Mouse (Mus musculus) MEL (cell line): ENCODE measurements around the gene Vps26c.

Experiments
- CTCF ChIP-seq, 3 experiments: IDR thresholded peaks in 2 of 3; conservative IDR thresholded peaks in 1 of 3; 2 replicates each; pipeline ENCODE4 v1.5.1; 2011 to 2012; ENCODE audit warnings: low read length in 3 of 3, low read depth in 2 of 3, mild to moderate bottlenecking in 2 of 3, improper control_type of control experiment in 1 of 3, inconsistent platforms in 1 of 3, mixed read lengths in 1 of 3, moderate library complexity in 1 of 3; ENCODE audit not compliant: control insufficient read depth in 1 of 3, insufficient read depth in 1 of 3, poor library complexity in 1 of 3, severe bottlenecking in 1 of 3
- ELF1 ChIP-seq: IDR thresholded peaks from 2 replicates; pipeline ENCODE4 v1.6.1; 2014; ENCODE audit warnings: low read depth, mild to moderate bottlenecking, inconsistent platforms, low read length, improper control_type of control experiment, moderate library complexity
- JUND ChIP-seq: IDR thresholded peaks from 2 replicates; pipeline ENCODE4 v1.6.1; 2011; ENCODE audit warnings: low read depth, mild to moderate bottlenecking, improper control_type of control experiment, low read length
- NRF1 ChIP-seq: IDR thresholded peaks from 2 replicates; pipeline ENCODE4 v1.6.1; 2014; ENCODE audit warnings: low read depth, mild to moderate bottlenecking, inconsistent platforms, low read length, improper control_type of control experiment, moderate library complexity; ENCODE audit not compliant: poor library complexity, insufficient read depth, severe bottlenecking
- USF1 ChIP-seq: IDR thresholded peaks from 2 replicates; pipeline ENCODE4 v1.6.1; 2014; ENCODE audit warnings: low read depth, mild to moderate bottlenecking, inconsistent platforms, low read length, improper control_type of control experiment, moderate library complexity
- ZMIZ1 ChIP-seq: IDR thresholded peaks from 2 replicates; pipeline ENCODE4 v1.6.1; 2012; ENCODE audit warnings: low read depth, mild to moderate bottlenecking, inconsistent platforms, low read length, improper control_type of control experiment, moderate library complexity

GRCm38 (mm10) chr16:94571111-94571993 lies 44.7 kb upstream of the Vps26c start:
- no peak for TF ChIP-seq ELF1
- no peak for TF ChIP-seq ZMIZ1
- no peak for TF ChIP-seq CTCF (IDR thresholded peaks at IDR 0.05 in 2 of 3, conservative IDR thresholded peaks at IDR 0.05 in 1 of 3; ENCODE audit: control insufficient read depth in 1 of 3, insufficient read depth in 1 of 3, low read depth in 2 of 3, low read length in 3 of 3, poor library complexity in 1 of 3, severe bottlenecking in 1 of 3)
- no peak for TF ChIP-seq JUND
- TF ChIP-seq NRF1 = no peak
- no peak for TF ChIP-seq USF1
